Mouse (Mus musculus) gastrocnemius, adult 18-20 months (tissue): ENCODE measurements around the gene Gm12184. TPM values are rescaled to one million over a fixed set of nuclear protein-coding genes. Genes with fewer than 3 reads are reported as not detected.

ENCODE experiments used
- DNase-seq: peaks from one replicate; pipeline ENCODE4 v3.0.0; 2021; ENCODE audit warnings: low spot score
- total RNA-seq, 2 experiments: library from RNA; stranded (reverse); gene quantifications; 2 replicates each; pipeline ENCODE4 v1.2.3; 2021

Gene Gm12184
- total RNA-seq, 2 experiments from 2014 or later, result 1.8 to 2.5 TPM

GRCm38 (mm10) chr11:48775483-48775882 lies 51.0 kb downstream of the Gm12184 start:
- DNase-seq, result peak; percentile 65

Other genes with a start within 250 kb of the Gm12184 start
- 100 to 1,000 TPM; 383 to 411 TPM for gene Rack1, start 26.3 kb downstream of the Gm12184 start, total RNA-seq
- 10 to 100 TPM; 15.7 to 22.6 TPM for gene Trim41, start 9.3 kb downstream of the Gm12184 start, total RNA-seq
- 10 to 100 TPM; 34.7 to 41.9 TPM for gene Trim7, start 515 bp downstream of the Gm12184 start, total RNA-seq
- gene Irgm1, start 45.0 kb upstream of the Gm12184 start, total RNA-seq, result 10 to 100 TPM; 12.9 to 15.7 TPM
- under 1 TPM; 0.43 to 0.52 TPM for gene Gm5431, start 75.6 kb upstream of the Gm12184 start, total RNA-seq
- 1 to 10 TPM in 1 of 2 experiments, under 1 TPM in 1; 0.88 to 1.1 TPM for gene Psme2b, start 119.5 kb upstream of the Gm12184 start, total RNA-seq
- gene Olfr56, start 152.2 kb upstream of the Gm12184 start, total RNA-seq, result not detected
- 1 to 10 TPM in 1 of 2 experiments, under 1 TPM in 1; 0.87 to 1.9 TPM for gene 9930111J21Rik1, start 152.7 kb upstream of the Gm12184 start, total RNA-seq
- 1 to 10 TPM in 1 of 2 experiments, under 1 TPM in 1; 0.55 to 1.1 TPM for gene Gm12185, start 165.6 kb upstream of the Gm12184 start, total RNA-seq
- 1 to 10 TPM; 1.9 to 9.7 TPM for gene Tgtp1, start 167.5 kb upstream of the Gm12184 start, total RNA-seq
- 1 to 10 TPM; 1.4 to 3.2 TPM for gene 9930111J21Rik2, start 224.6 kb upstream of the Gm12184 start, total RNA-seq
- gene Tgtp2, start 237.6 kb upstream of the Gm12184 start, total RNA-seq, result 1 to 10 TPM in 1 of 2 experiments, not detected in 1; 2.5 TPM
- gene Ifi47, start 249.9 kb upstream of the Gm12184 start, total RNA-seq, result 1 to 10 TPM; 1.1 to 2.3 TPM